Mouse (Mus musculus): ENCODE measurements around the gene Snrpg.
"Not testable (repeated sequence)": the region's sequence is repeated elsewhere in the genome, so short reads cannot be mapped to it uniquely, and the experiment has no call there.

Snrpg gene

GRCm38 (mm10) chr6:86370093-86370713 lies 901 bp upstream of the Snrpg start:
- peak; percentile 27 for DNase-seq

- peak; percentile 97 for DNase-seq
Measured at GRCm38 (mm10) chr6:86371340-86371911, 322 bp downstream of the Snrpg start.

GRCm38 (mm10) chr6:86371950-86372516 lies 929 bp downstream of the Snrpg start:
- DNase-seq: no peak

GRCm38 (mm10) chr6:86373556-86373955 lies 2.5 kb downstream of the Snrpg start:
- DNase-seq: no peak

- no peak for DNase-seq
Measured at GRCm38 (mm10) chr6:86378341-86378740, 7.2 kb downstream of the Snrpg start.

- not testable (repeated sequence) for DNase-seq
Measured at GRCm38 (mm10) chr6:86380112-86380511, 9.0 kb downstream of the Snrpg start.

GRCm38 (mm10) chr6:86382551-86382950 lies 11.4 kb downstream of the Snrpg start:
- DNase-seq: no peak

- DNase-seq: no peak
Measured at GRCm38 (mm10) chr6:86383370-86383769, 12.3 kb downstream of the Snrpg start.

- no peak for DNase-seq
Measured at GRCm38 (mm10) chr6:86384692-86385091, 13.6 kb downstream of the Snrpg start.

- DNase-seq: no peak
Measured at GRCm38 (mm10) chr6:86385362-86386104, 14.4 kb downstream of the Snrpg start.

GRCm38 (mm10) chr6:86387313-86387712 lies 16.2 kb downstream of the Snrpg start:
- no peak for DNase-seq

- DNase-seq: no peak
Measured at GRCm38 (mm10) chr6:86388461-86388860, 17.4 kb downstream of the Snrpg start.

GRCm38 (mm10) chr6:86391326-86391725 lies 20.2 kb downstream of the Snrpg start:
- no peak for DNase-seq

GRCm38 (mm10) chr6:86393187-86393586 lies 22.1 kb downstream of the Snrpg start:
- DNase-seq: no peak

- DNase-seq: no peak
Measured at GRCm38 (mm10) chr6:86394078-86394720, 23.1 kb downstream of the Snrpg start.

GRCm38 (mm10) chr6:86395021-86395420 lies 23.9 kb downstream of the Snrpg start:
- no peak for DNase-seq

- DNase-seq: no peak
Measured at GRCm38 (mm10) chr6:86395969-86396368, 24.9 kb downstream of the Snrpg start.

GRCm38 (mm10) chr6:86396581-86397256 lies 25.6 kb downstream of the Snrpg start, which contains the start of gene Pcyox1:
Gene Pcyox1, minus strand, starts transcription at chr6:86397154.
- DNase-seq: peak; percentile 91

GRCm38 (mm10) chr6:86397257-86397980 lies 26.3 kb downstream of the Snrpg start:
- DNase-seq: no peak

GRCm38 (mm10) chr6:86398986-86399385 lies 27.9 kb downstream of the Snrpg start:
- no peak for DNase-seq

GRCm38 (mm10) chr6:86399995-86400394 lies 28.9 kb downstream of the Snrpg start:
- no peak for DNase-seq

GRCm38 (mm10) chr6:86400972-86401371 lies 29.9 kb downstream of the Snrpg start:
- DNase-seq: peak; percentile 89

Measured in lung, postnatal 10 days (tissue).